Mouse (Mus musculus) 3134 (cell line): ENCODE data around the gene Olfr181.

Experiments used
- DNase-seq: peaks from one replicate; pipeline ENCODE4 v3.0.0-alpha.2; 2011; ENCODE audit warnings: low spot score; ENCODE audit not compliant: insufficient read length; ENCODE audit errors: extremely low read depth

The Olfr181 gene

GRCm38 (mm10) chr16:58928655-58929054, at the start of gene Olfr181:
Gene Olfr181, minus strand, starts transcription at chr16:58928755.
- DNase-seq, result no peak

DNA sequence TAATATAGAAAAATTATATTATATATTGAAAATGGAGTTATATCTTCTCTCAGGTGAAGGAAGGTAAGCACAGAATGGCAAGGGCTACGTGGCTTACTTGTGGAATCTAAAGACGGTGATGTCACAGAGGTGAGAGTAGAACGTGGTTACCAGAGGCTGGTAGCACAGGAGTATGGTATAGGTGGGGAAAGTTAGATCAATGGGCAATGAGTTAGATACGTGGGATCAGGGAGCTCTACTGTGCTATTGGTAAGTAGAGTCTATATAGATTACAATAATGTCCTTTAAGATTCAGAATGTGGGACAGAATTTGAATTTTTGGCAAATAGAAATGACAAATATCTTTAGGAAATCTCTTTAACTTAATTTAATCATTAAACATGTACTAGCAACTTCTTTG, 737 bp upstream of the Olfr181 start, which contains the start of gene Olfr180:
Gene Olfr180 (minus strand): TSS at position 101 of the 400 bp plus-strand sequence.
- DNase-seq, result no peak

GRCm38 (mm10) chr16:58891963-58892362, 36.6 kb downstream of the Olfr181 start, which contains the start of gene Olfr178:
Gene Olfr178, minus strand, starts transcription at chr16:58892063.
- DNase-seq, result no peak

- DNase-seq, result no peak
These were observed 44.1 kb downstream of the Olfr181 start for GRCm38 (mm10) chr16:58884416-58884815.
